Mouse (Mus musculus) gastrocnemius, adult 2 months (tissue): ENCODE data around the gene Cbr2. TPM values are rescaled to one million over a fixed set of nuclear protein-coding genes. Genes with fewer than 3 reads are reported as not detected.
"Not testable (repeated sequence)": the region's sequence is repeated elsewhere in the genome, so short reads cannot be mapped to it uniquely, and the experiment has no call there.

Experiments used
- DNase-seq: peaks from one replicate; pipeline ENCODE4 v3.0.0; 2022
- H3K27ac ChIP-seq: fragments of 200-600 bp; 2 replicates; pipeline ENCODE4 v1.8.1; 2022; ENCODE audit warnings: mild to moderate bottlenecking
- H3K4me3 ChIP-seq: fragments of 200-600 bp; 2 replicates; pipeline ENCODE4 v1.8.1; 2022; ENCODE audit warnings: mild to moderate bottlenecking, moderate library complexity
- CTCF ChIP-seq: fragments of 200-600 bp; IDR thresholded peaks from 2 replicates; pipeline ENCODE4 v1.8.1; 2022; ENCODE audit warnings: antibody characterized with exemption, mild to moderate bottlenecking, moderate library complexity
- intact Hi-C: fragments of 180-260 bp; cut with DNase I; formaldehyde crosslinking; loops from one replicate; pipeline ENCODE4 v1.15.1; 2025
- long read RNA-seq, 2 experiments: library from polyadenylated mRNA; stranded (forward); transcript quantifications; one replicate each; pipeline ENCODE4 v2.0.0; 2021
- total RNA-seq, 2 experiments: library from RNA; stranded (reverse); gene quantifications; 2 replicates each; pipeline ENCODE4 v1.2.3; 2021

The Cbr2 gene
- total RNA-seq, result 10 to 100 TPM in 1 of 2 experiments, 1 to 10 TPM in 1; 9.1 to 15.4 TPM
- long read RNA-seq, experiment 1, transcript Cbr2-201 (8 exons, 1,110 nt), result major isoform, 8 of 8 reads
- long read RNA-seq, experiment 1, partial matches to known transcripts, result 0 of 8 reads
- long read RNA-seq, experiment 1, other reads (novel, unspliced or antisense), result 0 of 8 reads
- long read RNA-seq, experiment 2, transcript Cbr2-201 (8 exons, 1,110 nt), result major isoform, 5 of 5 reads
- long read RNA-seq, experiment 2, partial matches to known transcripts, result 0 of 5 reads
- long read RNA-seq, experiment 2, other reads (novel, unspliced or antisense), result 0 of 5 reads

DNA sequence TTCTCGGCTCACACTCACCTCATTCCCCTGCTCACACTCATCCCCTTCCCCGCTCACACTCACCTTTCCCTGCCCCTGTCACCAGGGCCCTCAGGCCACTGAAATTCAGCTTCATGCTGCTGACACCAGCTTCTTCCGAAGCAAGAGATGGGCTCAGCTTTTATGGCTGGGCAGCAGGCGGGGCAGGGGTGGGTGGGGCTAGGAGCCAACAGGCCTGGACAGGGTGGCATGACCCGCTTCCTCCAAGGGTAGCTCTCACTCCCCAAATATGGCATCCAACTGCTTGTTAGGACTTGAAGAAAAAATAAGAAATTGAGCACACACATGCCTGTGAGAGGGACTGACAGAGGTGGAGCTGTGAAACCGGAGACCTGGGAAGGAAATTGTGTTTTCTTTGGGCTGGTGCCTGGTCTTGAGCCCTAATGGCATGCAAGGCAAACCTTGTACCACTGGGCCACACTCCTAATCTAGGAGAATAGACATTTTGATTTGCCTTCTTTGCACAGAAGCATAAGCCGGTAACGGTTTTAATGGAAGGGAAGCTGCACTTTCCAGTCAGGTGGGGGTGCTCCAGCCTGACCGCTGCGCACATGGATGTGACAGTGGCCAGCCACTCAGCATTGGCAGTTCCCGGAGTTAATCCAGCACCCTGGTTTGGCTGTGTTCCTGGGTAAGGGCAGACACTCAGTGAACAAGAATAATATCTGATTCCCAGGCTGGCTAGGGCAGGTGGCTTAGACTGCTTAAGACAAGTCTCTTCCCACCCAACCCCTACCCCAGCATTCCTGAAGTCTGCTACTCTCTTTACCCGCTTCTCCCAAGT is at the start of gene Cbr2:
Gene Cbr2 (minus strand): TSS at position 257 of the 823 bp plus-strand sequence.
- DNase-seq, result peak; percentile 67

DNA sequence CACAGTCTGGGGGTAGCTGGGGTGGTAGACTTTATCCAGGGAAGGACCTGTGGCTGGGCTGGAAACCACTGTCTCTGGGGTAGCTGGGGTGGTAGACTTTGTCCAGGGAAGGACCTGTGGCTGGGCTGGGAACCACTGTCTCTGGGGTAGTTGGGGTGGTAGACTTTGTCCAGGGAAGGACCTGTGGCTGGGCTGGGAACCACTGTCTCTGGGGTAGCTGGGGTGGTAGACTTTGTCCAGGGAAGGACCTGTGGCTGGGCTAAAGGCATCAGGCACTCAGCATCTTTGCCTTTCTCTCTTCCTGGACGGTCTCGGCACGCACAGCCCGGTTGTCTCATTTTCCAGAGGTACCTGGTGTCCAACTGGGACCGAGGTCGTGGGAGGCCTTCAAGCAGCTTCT is 49.4 kb upstream of the Cbr2 start:
- intact Hi-C loops, result loop anchor here (10.0 kb wide), 1 partner anchor 287 kb away; the partner anchor contains the start of gene Slc25a10

More for the DNA sequence above, at the start of gene Cbr2:
- intact Hi-C loops, result no loop called here
- Histone ChIP-seq H3K27ac (peak within 1 kb of the TSS; percentile 66), H3K4me3 (peak within 1 kb of the TSS; percentile 51)
- TF ChIP-seq CTCF, result no peak; the same call in 1 of the 2 replicates

DNA sequence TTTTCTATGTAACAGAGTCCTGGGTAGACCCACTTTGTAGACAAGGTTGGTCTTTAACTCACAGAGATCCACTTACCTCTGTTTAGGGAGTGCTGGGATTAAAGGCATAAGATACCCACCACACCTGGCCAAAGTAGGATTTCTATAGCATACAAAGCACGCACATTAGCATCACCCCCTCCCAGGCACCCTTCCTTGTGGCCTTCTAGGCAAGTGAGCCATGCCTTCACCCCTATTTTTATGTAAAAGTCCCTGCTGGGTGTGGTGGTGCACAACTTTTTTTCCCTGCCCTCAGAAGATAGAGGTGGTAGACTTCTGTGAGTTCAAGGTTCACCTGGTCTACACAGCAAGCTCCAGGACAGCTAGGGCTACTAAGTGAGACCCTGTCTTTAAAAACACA is 48.0 kb upstream of the Cbr2 start:
- no peak for TF ChIP-seq CTCF
- DNase-seq, result no peak
- intact Hi-C loops, result loop anchor here (10.0 kb wide), 2 partner anchors 125 to 285 kb away; partner anchors contain the start of gene Slc25a10
- H3K4me3 ChIP-seq, result no peak overlapping the region
- no peak overlapping the region for H3K27ac ChIP-seq

More for the DNA sequence above, 49.4 kb upstream of the Cbr2 start:
- H3K27ac ChIP-seq, H3K4me3 ChIP-seq: not testable (repeated sequence)
- DNase-seq, result peak; percentile 12

DNA sequence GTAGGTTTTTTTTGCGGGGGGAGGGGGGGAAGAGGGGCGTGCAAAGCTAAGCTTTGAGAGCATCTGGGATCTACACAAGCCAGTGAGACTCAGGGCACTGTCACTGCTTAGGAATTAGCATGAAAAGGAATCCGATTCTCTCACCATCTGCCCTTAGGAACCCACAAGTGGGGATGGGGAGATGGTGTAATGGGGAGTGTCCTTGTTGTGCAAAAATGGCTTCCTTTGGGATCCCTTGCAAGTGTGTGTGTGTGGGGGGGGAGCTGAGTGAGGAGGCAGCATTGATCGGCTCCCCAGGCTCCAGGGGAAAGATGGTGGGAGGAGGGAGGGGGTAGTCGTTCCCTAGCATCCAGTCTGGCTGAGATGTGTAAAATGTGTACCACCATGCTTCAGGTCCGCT is 45.2 kb upstream of the Cbr2 start:
- no peak for DNase-seq
- TF ChIP-seq CTCF, result no peak
- H3K27ac ChIP-seq, result no peak overlapping the region
- no peak overlapping the region for H3K4me3 ChIP-seq
- intact Hi-C loops, result loop anchor here (10.0 kb wide), 1 partner anchor 122 kb away; no protein-coding TSS in a partner anchor

DNA sequence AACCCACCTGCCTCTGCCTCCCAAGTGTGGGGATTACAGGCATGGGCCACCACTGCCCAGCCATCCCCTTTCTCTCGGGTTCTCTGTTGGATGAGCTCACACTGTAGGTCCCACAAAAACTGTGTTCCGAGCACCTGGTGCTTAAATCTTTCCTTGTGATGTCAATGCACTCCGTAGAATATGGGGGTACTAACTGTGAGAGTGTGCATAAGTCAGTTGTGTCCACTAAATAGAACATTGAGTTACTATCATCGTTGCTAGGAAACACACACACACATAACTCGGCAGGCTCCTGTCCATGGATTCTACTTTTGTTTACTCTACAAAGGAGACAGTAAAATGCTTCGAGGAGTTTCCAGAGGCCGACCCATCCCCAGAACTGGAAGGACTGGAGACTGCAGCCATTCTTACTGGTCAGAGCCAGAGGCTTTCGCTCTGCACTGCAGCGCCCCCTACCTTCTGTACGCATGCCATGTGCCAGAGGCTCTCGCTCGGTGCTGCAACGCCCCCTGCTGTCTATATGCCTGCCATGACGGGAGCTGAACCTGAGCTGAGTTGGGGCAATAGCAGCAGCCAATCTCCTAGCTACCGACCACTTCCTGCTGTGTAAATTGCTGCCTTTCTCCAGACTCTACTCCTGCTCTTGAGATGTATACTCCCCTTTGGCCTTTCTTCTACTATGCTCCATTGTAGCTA is 44.0 kb upstream of the Cbr2 start:
- intact Hi-C loops, result loop anchor here (1.0 to 10.0 kb wide), 2 partner anchors 56 to 121 kb away; no protein-coding TSS in a partner anchor
- Histone ChIP-seq H3K27ac (no peak overlapping the region), H3K4me3 (no peak overlapping the region)
- DNase-seq, result peak; percentile 96
- TF ChIP-seq CTCF, result no peak; the same call in 1 of the 2 replicates

DNA sequence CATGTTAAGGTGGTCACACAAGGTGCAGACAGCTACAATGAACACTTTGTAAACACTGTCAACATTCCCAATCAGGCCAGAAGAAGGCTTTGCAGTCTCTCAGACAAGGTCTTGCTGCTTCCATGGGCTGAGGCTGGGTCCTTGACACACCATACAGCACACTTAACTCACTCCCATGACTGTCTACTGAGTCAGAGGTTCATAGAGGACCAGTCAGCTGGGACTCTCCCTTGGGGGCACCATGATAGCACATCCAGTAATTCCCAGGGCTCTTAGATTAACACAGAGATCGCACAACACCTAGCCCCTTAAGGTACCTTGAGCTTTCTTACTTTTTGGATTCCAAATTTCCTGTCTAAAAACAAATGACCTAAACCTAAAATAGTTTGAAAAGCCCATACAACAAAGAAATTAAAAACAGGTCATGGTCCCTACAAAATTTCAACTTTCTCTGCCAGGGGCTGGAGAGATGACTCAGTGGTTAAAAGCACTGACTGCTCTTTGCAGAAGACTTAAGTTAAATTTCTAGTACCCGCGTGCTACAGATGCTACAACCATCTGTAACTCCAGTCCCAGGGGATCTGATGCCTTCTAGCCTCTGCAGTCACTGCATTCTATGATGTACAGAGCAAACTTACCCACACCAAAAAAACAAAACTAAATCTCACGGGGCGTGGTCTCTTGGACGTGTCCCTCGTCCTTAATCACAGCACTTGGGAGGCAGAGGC is 41.7 kb upstream of the Cbr2 start:
- intact Hi-C loops, result loop anchor here (10.0 kb wide), 1 partner anchor 119 kb away; no protein-coding TSS in a partner anchor
- Histone ChIP-seq H3K27ac (no peak overlapping the region), H3K4me3 (no peak overlapping the region)
- TF ChIP-seq CTCF, result no peak
- no peak for DNase-seq

DNA sequence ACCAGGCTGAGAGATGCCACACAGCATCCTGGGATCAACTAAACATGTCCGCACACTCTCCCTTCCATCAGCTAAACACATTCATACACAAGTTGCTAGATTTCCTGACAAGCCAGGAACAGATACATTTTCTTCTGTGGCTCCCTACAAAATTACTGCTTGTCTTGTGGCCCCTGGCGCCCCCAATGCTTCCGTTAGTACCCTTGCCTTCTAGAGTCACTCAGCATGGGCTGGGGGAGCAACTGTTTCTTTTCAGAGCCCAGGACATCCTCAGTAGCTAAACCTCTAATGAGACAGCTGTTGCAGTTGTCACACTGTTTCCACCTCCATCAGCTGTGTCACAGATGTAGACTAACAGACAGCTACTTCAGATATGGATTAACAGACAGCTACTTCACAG is 40.8 kb upstream of the Cbr2 start:
- no peak for TF ChIP-seq CTCF
- no peak overlapping the region for H3K27ac ChIP-seq
- intact Hi-C loops, result loop anchor here (10.0 kb wide), 1 partner anchor 118 kb away; no protein-coding TSS in a partner anchor

DNA sequence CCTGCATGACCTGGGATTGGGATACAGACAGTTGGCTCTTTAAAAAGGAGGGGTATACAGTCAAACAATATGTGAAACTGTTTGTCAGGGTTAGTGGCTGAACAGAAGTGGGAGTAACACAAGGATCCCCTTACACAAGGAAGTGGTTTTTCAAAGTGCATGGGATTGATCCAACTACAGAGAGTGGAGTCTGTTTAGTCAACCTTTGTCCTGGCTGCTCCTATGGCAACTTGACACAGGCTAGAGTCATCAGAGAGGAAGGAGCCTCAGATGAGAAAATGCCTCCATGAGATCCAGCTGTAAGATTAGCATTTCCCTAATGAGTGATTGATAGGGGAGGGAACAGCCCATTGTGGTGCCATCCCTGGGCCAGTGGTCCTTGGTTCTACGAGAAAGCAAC is 36.3 kb upstream of the Cbr2 start:
- DNase-seq, result no peak
- Histone ChIP-seq H3K27ac (no peak overlapping the region), H3K4me3 (no peak overlapping the region)
- TF ChIP-seq CTCF, result no peak
- intact Hi-C loops, result no loop called here

More for the DNA sequence above, 40.8 kb upstream of the Cbr2 start:
- DNase-seq, result no peak
- H3K4me3 ChIP-seq, result no peak overlapping the region

DNA sequence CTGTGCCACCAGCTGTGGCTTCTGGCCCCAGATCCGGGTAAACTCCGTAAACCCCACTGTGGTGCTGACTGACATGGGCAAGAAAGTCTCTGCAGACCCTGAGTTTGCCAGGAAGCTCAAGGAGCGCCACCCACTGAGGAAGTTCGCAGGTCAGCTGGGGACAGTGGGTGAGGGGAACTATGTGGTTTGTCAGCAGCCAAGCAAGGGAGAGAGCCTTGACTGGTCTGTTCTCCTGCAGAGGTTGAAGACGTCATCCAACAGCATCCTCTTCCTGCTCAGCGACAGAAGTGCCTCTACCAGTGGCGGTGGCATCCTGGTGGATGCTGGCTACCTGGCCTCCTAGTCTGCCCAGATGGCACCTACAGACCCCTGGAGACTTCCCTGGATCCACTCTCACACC is 35.1 kb upstream of the Cbr2 start:
- DNase-seq, intact Hi-C loops, H3K27ac ChIP-seq, H3K4me3 ChIP-seq: not testable (repeated sequence)

DNA sequence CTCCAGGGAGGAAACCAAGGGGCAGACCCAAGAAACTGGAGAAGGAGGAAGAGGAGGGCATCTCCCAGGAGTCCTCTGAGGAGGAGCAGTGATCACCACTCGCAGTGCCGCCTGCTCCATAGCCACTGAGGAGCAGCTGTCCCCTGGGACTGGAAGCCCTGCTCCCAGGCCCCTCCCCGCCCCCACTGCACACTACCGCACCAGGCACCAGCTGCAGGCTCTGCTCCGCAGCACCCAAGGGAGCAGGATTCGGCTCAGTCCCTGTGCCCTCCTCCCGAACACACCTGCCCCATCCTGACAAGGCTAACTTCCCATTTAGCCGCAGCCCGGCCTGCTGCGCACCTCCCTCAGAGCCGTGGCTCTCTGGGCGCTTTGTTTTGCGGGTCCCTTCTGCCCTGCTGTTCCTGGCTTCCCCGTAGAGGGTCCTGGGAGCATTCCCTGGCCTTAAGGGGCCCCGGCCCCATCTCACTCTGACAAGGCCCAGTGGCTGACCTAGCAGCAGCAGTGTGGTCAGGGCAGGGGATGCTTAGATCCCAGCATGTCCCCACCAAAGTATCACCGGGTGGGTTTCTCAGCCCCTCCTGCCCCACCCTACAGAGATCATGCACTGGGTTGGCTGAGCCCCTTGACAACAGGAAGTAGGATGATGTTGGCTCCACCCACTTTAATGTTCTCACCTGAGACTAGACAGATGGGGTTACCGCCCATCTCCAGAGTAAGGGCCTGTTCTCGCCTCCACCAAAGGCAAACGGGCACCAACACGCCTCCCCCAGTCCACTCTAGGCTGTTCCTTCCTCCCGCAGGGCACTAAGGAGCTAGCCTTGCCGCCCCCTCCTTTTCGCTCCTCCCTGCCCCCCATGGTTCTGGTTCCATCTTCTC is 31.4 kb upstream of the Cbr2 start:
- intact Hi-C loops, DNase-seq, H3K27ac ChIP-seq: not testable (repeated sequence)
- peak overlapping the region; percentile 47 for H3K4me3 ChIP-seq

DNA sequence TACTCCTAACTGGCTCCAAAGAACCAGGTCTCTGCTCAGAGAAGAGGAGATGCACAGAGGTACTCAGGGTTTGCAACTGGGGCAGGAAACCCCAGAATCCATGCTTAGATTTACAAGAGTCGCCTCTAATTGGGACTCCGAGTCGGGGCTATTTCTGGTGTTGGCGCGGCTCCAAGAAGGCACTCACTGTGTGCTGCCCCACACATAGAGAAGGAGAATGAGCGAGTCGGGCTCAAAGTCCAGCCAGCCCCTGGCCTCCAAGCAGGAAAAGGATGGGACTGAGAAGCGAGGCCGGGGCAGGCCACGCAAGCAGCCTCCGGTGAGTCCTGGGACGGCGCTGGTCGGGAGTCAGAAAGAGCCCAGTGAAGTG is 30.7 kb upstream of the Cbr2 start, which contains the start of gene Hmga1b:
Gene Hmga1b (plus strand): TSS at position 123 of the 370 bp plus-strand sequence.
- intact Hi-C loops, H3K27ac ChIP-seq: not testable (repeated sequence)
- H3K4me3 ChIP-seq, result peak within 1 kb of the TSS; percentile 47
- peak; percentile 30 for DNase-seq
